Mouse (Mus musculus) retina, postnatal 1 day (tissue): ENCODE results near the gene Lrp5.

Experiments
- DNase-seq: peaks from one replicate; pipeline ENCODE4 v3.0.0-alpha.2; 2012

The Lrp5 gene

GRCm38 (mm10) chr19:3549263-3549662 is 137.1 kb downstream of the Lrp5 start:
- no peak for DNase-seq

GRCm38 (mm10) chr19:3548311-3548710 is 138.1 kb downstream of the Lrp5 start:
- no peak for DNase-seq

- no peak for DNase-seq
Observed at GRCm38 (mm10) chr19:3544995-3545394, 141.4 kb downstream of the Lrp5 start.

GRCm38 (mm10) chr19:3542591-3542990 is 143.8 kb downstream of the Lrp5 start:
- DNase-seq: no peak

- no peak for DNase-seq
Observed at GRCm38 (mm10) chr19:3540997-3541396, 145.4 kb downstream of the Lrp5 start.

- no peak for DNase-seq
Observed at GRCm38 (mm10) chr19:3540254-3540653, 146.1 kb downstream of the Lrp5 start.

- no peak for DNase-seq
Observed at GRCm38 (mm10) chr19:3539456-3539855, 146.9 kb downstream of the Lrp5 start.

GRCm38 (mm10) chr19:3537658-3538057 is 148.7 kb downstream of the Lrp5 start:
- no peak for DNase-seq

GRCm38 (mm10) chr19:3534945-3535344 is 151.4 kb downstream of the Lrp5 start:
- no peak for DNase-seq
